Mouse (Mus musculus) liver, embryonic 13.5 days (tissue): ENCODE data around the gene Mdc1. TPM values are rescaled to one million over a fixed set of nuclear protein-coding genes. Genes with fewer than 3 reads are reported as not detected.

Experiments
- ATAC-seq: fragments of 200-750 bp; cut with Nextera tagmentation; 2 replicates; pipeline ENCODE4 v1.8.0; 2017; ENCODE audit warnings: low read depth, mild to moderate bottlenecking, moderate number of reproducible peaks, moderate library complexity
- DNase-seq: peaks from one replicate; pipeline ENCODE4 v3.0.0; 2022
- H3K27ac ChIP-seq: fragments of 300-500 bp; sonication (generic); 2 replicates; pipeline ENCODE4 v1.5.1; 2015; ENCODE audit warnings: moderate library complexity, mild to moderate bottlenecking, inconsistent platforms
- H3K27me3 ChIP-seq: fragments of 300-500 bp; sonication (generic); 2 replicates; pipeline ENCODE4 v1.6.1; 2015; ENCODE audit warnings: mild to moderate bottlenecking, inconsistent platforms
- H3K36me3 ChIP-seq: fragments of 300-500 bp; sonication (generic); 2 replicates; pipeline ENCODE4 v1.6.1; 2015; ENCODE audit warnings: mild to moderate bottlenecking, inconsistent platforms
- H3K4me1 ChIP-seq: fragments of 300-500 bp; sonication (generic); replicated peaks from 2 replicates; pipeline ENCODE4 v1.6.1; 2015; ENCODE audit warnings: inconsistent platforms
- H3K4me2 ChIP-seq: fragments of 300-500 bp; sonication (generic); 2 replicates; pipeline ENCODE4 v1.6.1; 2015; ENCODE audit warnings: inconsistent platforms, mild to moderate bottlenecking, moderate library complexity
- H3K4me3 ChIP-seq: fragments of 300-500 bp; sonication (generic); replicated peaks from 2 replicates; pipeline ENCODE4 v1.5.1; 2015; ENCODE audit warnings: mild to moderate bottlenecking, inconsistent platforms
- H3K9ac ChIP-seq: fragments of 300-500 bp; sonication (generic); 2 replicates; pipeline ENCODE4 v1.6.1; 2015; ENCODE audit warnings: mild to moderate bottlenecking, inconsistent platforms
- H3K9me3 ChIP-seq: fragments of 300-500 bp; sonication (generic); replicated peaks from 2 replicates; pipeline ENCODE4 v1.6.1; 2016; ENCODE audit warnings: inconsistent platforms
- WGBS: fragments of 180-500 bp; shearing (Covaris S2); methylation state at CpG from one replicate; pipeline ENCODE4 v1.1.7; 2015; ENCODE audit not compliant: insufficient replicate concordance; 5-methylcytosine and 5-hydroxymethylcytosine counted together
- polyA plus RNA-seq: library from polyadenylated mRNA; unstranded; fragments of >200 nt; fragmentation: Nextera tagmentation; extraction: Ambion mirVana; gene quantifications from 2 replicates; pipeline ENCODE4 v1.2.1, GENCODE M21; 2015

Mdc1 gene
- polyA plus RNA-seq, 1 experiment from 2014 or later: 8.0 TPM

DNA sequence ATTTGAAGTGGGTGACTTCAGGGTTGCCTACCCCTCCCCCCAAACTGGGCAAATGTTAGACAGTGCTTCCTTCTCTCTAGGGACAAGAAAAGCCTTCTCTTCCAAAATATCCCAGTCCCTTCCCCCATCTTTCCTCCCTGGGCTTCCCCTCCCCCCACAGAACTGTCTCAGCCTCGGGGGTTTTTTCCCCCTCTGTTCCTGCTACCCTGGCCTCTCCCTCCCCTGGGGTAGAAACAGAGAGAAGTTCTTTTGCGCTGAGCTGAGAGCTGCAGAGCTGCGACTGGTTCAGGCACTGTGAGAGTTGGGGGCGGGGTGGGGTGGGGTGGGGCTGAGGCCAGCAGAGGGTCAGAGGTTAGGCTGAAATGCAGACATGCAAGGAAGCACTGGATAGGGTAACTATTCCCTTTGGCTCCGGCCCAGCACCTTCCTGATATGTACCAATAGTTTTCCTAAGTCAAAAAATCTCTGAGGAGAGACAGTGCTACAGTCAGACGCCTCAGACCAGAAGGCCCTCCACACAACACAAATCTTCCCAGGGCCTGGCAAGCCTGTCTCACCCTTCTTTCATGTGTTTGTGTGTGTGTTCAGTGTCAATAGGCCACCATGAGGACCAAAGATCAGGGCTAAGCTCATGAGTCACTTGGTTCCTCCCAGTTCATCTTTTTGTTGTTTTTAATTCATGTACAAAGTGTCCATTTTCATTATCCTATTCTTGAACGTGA is 28.2 kb downstream of the Mdc1 start:
- 0 out of 2 replicates have a peak, but pooled peaks cover 3% of the 10 kb centered on the region for H3K9me3 ChIP-seq
- H3K4me3 ChIP-seq: peak overlapping the region; percentile 57
- ATAC-seq (peak; percentile 34), DNase-seq (no peak)
- peaks cover 8% of the 10 kb centered on the region; the same call in 1 of the 2 replicates for H3K36me3 ChIP-seq
- 5% methylated on average over 7 of the region's 7 CpGs for WGBS
- peaks cover 84% of the 10 kb centered on the region for H3K4me1 ChIP-seq
- H3K27me3 ChIP-seq: peaks cover 61% of the 10 kb centered on the region
- H3K9ac ChIP-seq: peak overlapping the region; percentile 69
- peak overlapping the region; percentile 87 for H3K27ac ChIP-seq
- H3K4me2 ChIP-seq: peak overlapping the region; percentile 86

DNA sequence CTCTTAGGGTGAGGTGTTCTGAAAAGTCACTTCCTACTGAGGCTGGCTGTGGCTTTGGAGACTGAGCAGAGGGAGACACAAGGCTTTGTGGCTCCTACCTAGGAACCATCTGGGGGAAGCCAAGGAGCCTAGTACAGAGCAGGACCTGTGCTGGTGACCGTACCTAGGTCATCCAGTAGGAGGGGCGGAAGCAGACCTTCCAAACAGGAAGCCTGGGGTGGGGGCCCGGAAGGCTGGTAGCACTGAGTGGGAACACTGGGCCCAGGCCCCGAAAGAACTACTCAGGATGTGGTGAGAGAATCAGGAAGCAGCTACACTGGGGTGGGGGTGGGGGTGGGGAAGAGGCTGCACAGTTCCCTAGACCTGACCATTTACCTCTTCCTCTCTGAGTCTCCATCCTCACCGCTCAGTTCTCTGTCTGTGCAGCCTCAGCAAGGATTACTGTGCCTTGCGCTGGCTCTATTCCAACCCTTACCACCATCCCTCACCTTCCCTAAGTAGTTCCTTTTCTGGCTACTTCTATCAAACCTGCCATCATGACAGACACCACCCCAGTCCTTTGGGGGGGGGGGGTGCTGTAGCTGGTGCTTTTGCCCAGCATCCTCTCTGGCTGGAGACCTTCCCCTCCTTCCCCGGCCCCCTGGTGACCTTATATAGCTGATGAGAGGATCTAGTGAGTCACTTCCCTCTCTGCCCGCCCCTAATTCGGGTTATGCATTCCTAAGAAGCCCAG is 29.0 kb downstream of the Mdc1 start:
- ATAC-seq: peak; percentile 22; the same call in 1 of the 2 replicates
- WGBS: 20% methylated on average over 9 of the region's 9 CpGs

DNA sequence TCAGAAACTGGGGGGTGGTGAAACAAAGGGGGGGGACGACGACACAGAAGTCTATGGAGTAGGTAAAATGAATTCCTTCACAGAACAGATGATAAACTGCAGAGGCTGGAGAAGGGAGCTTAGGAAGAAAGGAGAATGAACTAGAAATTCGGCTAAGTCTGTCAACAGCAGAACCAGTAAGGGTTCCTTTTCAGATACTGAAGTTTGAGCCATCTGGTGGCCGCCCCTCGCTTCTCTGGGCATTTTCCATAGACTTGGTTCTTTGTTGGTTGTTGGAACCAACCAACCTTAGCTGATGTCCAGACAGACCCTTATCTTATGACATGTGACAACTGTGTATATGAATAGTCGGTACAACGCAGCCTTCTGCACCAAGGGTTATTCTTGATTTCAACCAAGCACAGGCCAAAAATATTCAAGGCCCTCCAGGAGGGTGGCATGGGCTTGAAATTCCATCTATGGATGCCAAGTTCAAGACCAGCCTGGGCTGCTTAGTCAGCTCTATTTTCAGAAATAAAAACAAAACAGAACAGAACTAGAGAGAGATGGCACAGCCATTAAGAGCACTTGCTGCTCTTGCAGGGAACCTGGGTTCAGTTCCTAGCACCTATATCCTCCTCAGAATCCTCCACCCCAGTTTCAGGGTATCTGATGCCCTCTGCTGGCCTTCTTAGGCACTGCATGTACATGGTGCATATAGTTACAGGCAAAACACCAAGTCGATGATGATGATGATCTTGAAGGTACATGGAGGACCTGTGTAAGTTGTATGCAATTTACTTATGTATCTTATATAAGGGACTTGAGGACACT is 29.8 kb downstream of the Mdc1 start:
- 0 out of 2 replicates have a peak, but pooled peaks cover 3% of the 10 kb centered on the region for H3K9me3 ChIP-seq
- DNase-seq: no peak
- no peak overlapping the region for H3K9ac ChIP-seq
- H3K27ac ChIP-seq: peak overlapping the region; percentile 87
- H3K4me3 ChIP-seq: peak overlapping the region; percentile 57
- peaks cover 15% of the 10 kb centered on the region for H3K36me3 ChIP-seq
- 33% methylated on average over 8 of the region's 8 CpGs for WGBS
- peaks cover 73% of the 10 kb centered on the region for H3K4me1 ChIP-seq
- peak overlapping the region; percentile 86 for H3K4me2 ChIP-seq
- no peak for ATAC-seq
- peaks cover 45% of the 10 kb centered on the region for H3K27me3 ChIP-seq

More for the DNA sequence above, 29.0 kb downstream of the Mdc1 start:
- Histone ChIP-seq H3K4me1 (peaks cover 81% of the 10 kb centered on the region), H3K36me3 (peaks cover 15% of the 10 kb centered on the region), H3K4me2 (peak overlapping the region; percentile 86), H3K27ac (peak overlapping the region; percentile 87), H3K9ac (no peak overlapping the region), H3K9me3 (0 out of 2 replicates have a peak, but pooled peaks cover 3% of the 10 kb centered on the region), H3K27me3 (peaks cover 53% of the 10 kb centered on the region), H3K4me3 (peak overlapping the region; percentile 57)
- no peak for DNase-seq

DNA sequence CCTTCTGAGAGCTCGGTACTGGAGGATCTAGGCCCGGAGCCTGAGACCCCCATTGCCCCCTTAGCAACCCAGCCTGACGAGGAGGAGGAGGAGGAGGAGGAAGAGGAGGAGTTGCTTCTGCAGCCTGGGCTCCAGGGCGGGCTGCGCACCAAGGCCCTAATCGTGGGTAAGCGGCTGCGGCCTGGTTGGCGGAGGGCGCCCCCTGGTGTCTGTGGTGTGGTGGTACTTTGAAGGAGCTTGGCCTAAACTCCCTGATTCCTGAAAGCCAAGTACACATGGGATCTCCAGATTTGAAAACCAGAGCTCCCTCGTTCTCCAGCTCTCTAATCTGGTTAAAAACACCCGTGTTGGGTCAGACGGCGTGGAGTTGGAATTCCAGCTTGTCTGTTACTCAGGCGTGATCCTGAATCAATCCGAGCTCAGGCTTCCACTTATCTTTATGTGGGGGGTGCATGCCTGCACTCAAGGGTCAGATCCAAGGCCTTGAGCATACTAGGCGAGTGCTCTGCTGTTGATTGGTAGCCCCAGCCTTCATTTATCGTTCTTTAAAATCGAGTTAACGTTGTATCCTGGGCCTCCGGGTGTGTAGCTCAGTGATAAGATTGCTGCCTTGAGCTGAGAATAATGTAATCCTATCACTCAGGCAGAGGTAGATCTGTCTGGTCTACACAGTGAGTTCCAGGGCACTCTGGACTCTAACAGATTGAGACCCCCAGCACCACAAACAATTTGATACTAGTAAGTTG is 32.6 kb downstream of the Mdc1 start:
- peaks cover 16% of the 10 kb centered on the region for H3K27me3 ChIP-seq
- peaks cover 46% of the 10 kb centered on the region for H3K4me1 ChIP-seq
- ATAC-seq (peak; percentile 58), DNase-seq (peak; percentile 79)
- peak overlapping the region; percentile 39; the same call in 1 of the 2 replicates for H3K9ac ChIP-seq
- 9% methylated on average over 21 of the region's 21 CpGs for WGBS
- H3K9me3 ChIP-seq: 0 out of 2 replicates have a peak, but pooled peaks cover 3% of the 10 kb centered on the region
- H3K36me3 ChIP-seq: peaks cover 15% of the 10 kb centered on the region
- no peak overlapping the region for H3K4me3 ChIP-seq
- H3K4me2 ChIP-seq: peak overlapping the region; percentile 10
- peak overlapping the region; percentile 35; the same call in 1 of the 2 replicates for H3K27ac ChIP-seq

DNA sequence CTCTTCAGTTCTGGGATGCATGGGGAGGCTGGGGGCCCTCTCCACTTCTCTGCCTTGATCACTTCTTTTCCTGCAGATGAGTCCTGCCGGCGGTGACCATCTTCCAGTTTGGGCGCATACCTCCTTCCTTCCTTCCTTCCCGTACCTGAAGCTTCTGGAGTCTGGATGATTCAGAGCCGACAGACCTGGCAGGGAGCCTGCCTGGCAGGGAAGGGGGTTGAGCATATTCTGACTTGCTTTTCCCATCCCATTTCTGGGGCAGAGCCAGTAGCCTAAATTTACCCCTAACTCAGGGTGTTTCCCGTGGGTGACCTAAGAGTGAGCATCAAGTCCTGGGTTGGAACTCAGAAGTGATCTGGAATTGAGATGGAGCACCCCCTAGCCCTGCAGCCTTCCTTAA is 33.4 kb downstream of the Mdc1 start:
- Histone ChIP-seq H3K4me3 (no peak overlapping the region), H3K9ac (no peak overlapping the region), H3K4me1 (peaks cover 42% of the 10 kb centered on the region), H3K9me3 (0 out of 2 replicates have a peak, but pooled peaks cover 3% of the 10 kb centered on the region), H3K27ac (0 out of 2 replicates have a peak overlapping the region, but pooled peaks have one; percentile 0), H3K4me2 (no peak overlapping the region), H3K36me3 (peaks cover 15% of the 10 kb centered on the region), H3K27me3 (peaks cover 9% of the 10 kb centered on the region)
- ATAC-seq: no peak
- no peak for DNase-seq
- 75% methylated on average over 6 of the region's 6 CpGs for WGBS

DNA sequence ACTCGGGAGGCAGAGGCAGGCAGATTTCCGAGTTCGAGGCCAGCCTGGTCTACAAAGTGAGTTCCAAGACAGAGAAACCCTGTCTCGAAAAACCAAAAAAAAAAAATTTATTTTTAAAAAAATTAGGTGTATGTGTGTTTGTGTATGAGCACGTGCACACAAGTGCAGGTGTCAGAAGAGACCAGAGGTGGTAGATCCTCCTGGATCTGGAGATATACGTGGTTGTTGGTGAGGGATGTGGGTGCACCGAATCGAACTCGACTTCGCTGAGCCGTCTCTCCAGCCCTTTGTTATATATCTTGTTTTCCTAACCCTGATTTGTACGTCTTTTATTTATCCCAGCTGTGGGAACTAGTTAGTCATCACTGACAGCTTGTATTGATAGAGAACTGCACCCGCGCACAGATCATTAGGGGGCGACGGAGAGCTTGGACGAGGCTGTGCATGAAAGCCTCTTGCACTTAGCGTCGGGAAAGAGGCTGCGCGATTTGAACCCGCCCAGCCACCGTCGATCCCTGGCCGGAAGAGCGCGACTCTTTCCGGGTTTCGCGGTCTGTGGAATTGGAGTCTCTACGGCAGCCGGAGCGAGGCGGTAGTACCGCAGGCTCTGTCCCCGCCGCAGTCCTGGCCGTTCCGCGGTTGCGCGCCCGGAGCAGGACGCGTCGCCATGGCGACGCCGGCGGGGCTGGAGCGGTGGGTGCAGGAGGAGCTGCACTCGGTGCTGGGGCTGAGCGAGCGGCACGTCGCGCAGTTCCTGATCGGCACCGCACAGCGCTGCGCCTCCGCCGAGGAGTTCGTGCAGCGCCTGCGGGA is 38.1 kb downstream of the Mdc1 start, which contains the start of gene Dhx16:
TSS of gene Dhx16 (plus strand) at position 575 of the 813 bp plus-strand sequence.
- Histone ChIP-seq H3K4me2 (peak within 1 kb of the TSS; percentile 88), H3K27me3 (no peaks in the 10 kb centered on the region), H3K4me3 (peak within 1 kb of the TSS; percentile 96), H3K4me1 (peaks cover 25% of the 10 kb centered on the region), H3K36me3 (peaks cover 42% of the 10 kb centered on the region), H3K9me3 (no peaks in the 10 kb centered on the region), H3K9ac (peak within 1 kb of the TSS; percentile 94), H3K27ac (peak within 1 kb of the TSS; percentile 81)
- ATAC-seq (peak; percentile 90), DNase-seq (peak; percentile 86)
- 5% methylated on average over 66 of the region's 66 CpGs for WGBS

DNA sequence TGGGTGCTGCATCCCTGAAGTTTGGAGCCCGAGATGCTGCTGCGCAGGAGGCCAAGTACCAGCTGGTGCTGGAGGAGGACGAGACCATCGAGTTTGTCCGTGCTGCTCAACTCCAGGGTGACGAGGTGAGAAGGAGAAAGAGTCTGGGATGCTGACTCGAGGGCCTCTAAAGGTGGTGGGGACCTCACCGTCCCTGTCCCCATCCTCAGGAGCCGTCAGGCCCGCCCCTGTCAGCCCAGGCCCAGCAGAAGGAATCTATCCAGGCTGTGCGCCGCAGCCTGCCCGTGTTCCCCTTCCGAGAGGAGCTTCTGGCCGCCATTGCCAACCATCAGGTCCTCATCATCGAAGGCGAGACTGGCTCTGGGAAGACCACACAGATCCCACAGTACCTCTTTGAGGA is 41.6 kb downstream of the Mdc1 start:
- no peak overlapping the region for H3K4me3 ChIP-seq
- H3K4me1 ChIP-seq: peaks cover 20% of the 10 kb centered on the region
- no peaks in the 10 kb centered on the region for H3K9me3 ChIP-seq
- ATAC-seq: no peak
- no peak overlapping the region for H3K4me2 ChIP-seq
- DNase-seq: no peak
- WGBS: 85% methylated on average over 17 of the region's 17 CpGs
- no peak overlapping the region for H3K9ac ChIP-seq
- no peak overlapping the region for H3K27ac ChIP-seq
- H3K36me3 ChIP-seq: peaks cover 68% of the 10 kb centered on the region
- no peaks in the 10 kb centered on the region for H3K27me3 ChIP-seq

DNA sequence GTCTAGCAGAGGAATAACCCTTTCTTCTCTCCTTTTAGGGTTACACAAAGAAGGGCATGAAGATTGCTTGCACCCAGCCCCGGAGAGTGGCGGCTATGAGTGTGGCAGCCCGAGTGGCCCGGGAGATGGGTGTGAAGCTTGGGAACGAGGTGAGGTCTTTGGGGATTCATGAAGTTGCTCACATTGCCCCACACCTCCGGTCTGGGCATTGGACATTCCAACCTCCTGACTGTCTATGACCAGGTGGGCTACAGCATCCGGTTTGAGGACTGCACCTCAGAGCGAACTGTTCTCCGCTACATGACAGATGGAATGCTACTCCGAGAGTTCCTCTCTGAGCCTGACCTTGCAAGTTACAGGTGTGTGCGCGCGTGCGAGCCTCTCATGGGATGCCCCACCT is 42.5 kb downstream of the Mdc1 start:
- no peak overlapping the region for H3K4me2 ChIP-seq
- no peak overlapping the region for H3K27ac ChIP-seq
- H3K27me3 ChIP-seq: no peaks in the 10 kb centered on the region
- H3K9ac ChIP-seq: no peak overlapping the region
- no peaks in the 10 kb centered on the region for H3K9me3 ChIP-seq
- DNase-seq (no peak), ATAC-seq (no peak)
- peaks cover 20% of the 10 kb centered on the region for H3K4me1 ChIP-seq
- H3K4me3 ChIP-seq: no peak overlapping the region
- H3K36me3 ChIP-seq: peaks cover 77% of the 10 kb centered on the region
- 91% methylated on average over 14 of the region's 14 CpGs for WGBS

DNA sequence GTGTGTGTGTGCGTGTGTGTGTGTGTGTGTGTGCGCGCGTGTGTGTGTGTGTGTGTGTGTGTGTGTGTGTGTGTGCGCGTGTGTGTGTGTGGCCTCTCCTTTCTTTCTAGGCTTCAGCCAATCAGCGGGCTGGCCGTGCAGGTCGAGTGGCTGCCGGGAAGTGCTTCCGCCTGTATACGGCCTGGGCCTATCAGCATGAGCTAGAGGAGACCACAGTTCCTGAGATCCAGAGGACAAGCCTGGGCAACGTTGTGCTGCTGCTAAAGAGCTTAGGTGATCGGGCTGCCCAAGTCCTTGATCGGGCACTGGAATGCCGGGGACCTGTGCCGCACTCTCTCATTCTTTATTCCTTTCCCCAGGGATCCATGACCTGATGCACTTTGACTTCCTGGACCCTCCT is 46.4 kb downstream of the Mdc1 start:
- H3K36me3 ChIP-seq: peaks cover 99% of the 10 kb centered on the region
- no peak overlapping the region for H3K9ac ChIP-seq
- no peak for DNase-seq
- no peaks in the 10 kb centered on the region for H3K9me3 ChIP-seq
- ATAC-seq: no peak
- no peaks in the 10 kb centered on the region for H3K4me1 ChIP-seq
- H3K27me3 ChIP-seq: no peaks in the 10 kb centered on the region
- H3K4me3 ChIP-seq: no peak overlapping the region
- no peak overlapping the region for H3K27ac ChIP-seq
- 86% methylated on average over 9 of the region's 17 CpGs for WGBS
- no peak overlapping the region for H3K4me2 ChIP-seq
